Mouse (Mus musculus): ENCODE measurements around the gene Trappc6a. TPM values are rescaled to one million over a fixed set of nuclear protein-coding genes. Genes with fewer than 3 reads are reported as not detected.

Trappc6a gene
- total and polyA plus RNA-seq, 3 experiments = 32.2 to 45.0 (median 33.5) TPM

DNA sequence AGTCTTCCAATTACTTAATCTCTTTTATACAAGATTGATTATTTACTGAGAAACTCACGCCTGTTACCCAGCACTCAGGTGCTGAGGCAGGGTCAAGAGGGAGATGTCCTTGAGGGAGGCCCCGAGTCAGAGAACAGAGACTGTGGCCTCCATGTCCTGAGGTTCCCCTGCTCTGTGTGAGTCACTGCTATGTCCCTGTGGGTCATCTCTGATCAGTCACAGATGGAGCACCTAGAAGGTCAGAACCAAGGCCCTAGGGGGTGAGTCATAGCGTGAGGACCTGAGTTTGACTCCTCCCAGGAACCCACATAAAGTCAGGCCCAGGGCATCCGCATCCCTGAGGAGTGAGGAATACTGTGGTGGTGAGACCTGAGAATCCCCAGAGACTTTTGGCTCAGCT lies 6.5 kb upstream of the Trappc6a start:
- intact Hi-C loops (cut with DNase I) = loop anchor here (2.0 kb wide), 1 partner anchor 117 kb away; no protein-coding TSS in a partner anchor
- no peak for DNase-seq
- Histone ChIP-seq H3K79me2 (replicated peaks; ENCODE audit: control insufficient read depth, insufficient read depth, low read length) (no peaks in the 10 kb centered on the region), H3K27ac (no peak overlapping the region), H3K36me3 (ENCODE audit: control insufficient read depth, insufficient read depth, low read length) (no peaks in the 10 kb centered on the region), H3K9ac (ENCODE audit: low read depth, low read length) (no peak overlapping the region), H3K4me3 (no peak overlapping the region), H3K4me1 (ENCODE audit: control insufficient read depth, insufficient read depth, low read length) (no peaks in the 10 kb centered on the region), H3K27me3 (ENCODE audit: control insufficient read depth, insufficient read depth, low read length) (no peaks in the 10 kb centered on the region)
- WGBS = 75% methylated on average over 4 of the region's 4 CpGs
- no peak for TF ChIP-seq POLR2A (IDR thresholded peaks at IDR 0.05; ENCODE audit: insufficient read depth, low read depth, low read length)
- TF ChIP-seq CTCF (IDR thresholded peaks at IDR 0.05) = no peak
- no peak for TF ChIP-seq EP300 (IDR thresholded peaks at IDR 0.05; ENCODE audit: insufficient read depth, low read depth, low read length)

DNA sequence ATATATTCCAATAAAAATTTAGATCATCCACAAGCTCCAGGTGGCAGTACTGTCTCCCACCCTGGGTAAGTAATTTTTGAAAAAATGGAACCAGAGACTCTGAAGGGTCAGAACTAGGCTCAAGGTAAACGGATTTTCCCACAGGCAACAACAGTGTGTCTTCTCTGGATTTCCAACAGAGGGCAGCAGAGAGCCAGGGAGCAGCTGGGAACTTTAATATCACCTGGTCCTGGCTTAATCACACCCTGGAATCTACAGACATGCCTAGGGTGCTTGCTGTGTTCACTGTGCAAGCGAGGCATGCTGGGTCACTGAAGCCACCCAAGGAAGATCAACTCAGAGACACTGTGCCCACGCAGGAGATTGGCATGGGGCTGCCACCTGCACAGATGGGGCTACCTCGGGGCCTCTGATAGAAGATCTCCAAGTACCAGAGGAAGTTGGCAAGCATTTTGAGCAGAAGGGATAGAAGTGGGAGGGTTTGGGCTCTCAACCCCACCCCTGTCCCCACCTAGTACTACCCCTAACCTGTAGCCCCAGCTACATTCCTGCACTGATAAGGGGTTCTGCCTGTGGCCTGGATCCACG lies 4.6 kb upstream of the Trappc6a start:
- Histone ChIP-seq H3K9ac (ENCODE audit: low read depth, low read length) (no peak overlapping the region), H3K27me3 (ENCODE audit: control insufficient read depth, insufficient read depth, low read length) (no peaks in the 10 kb centered on the region), H3K36me3 (ENCODE audit: control insufficient read depth, insufficient read depth, low read length) (no peaks in the 10 kb centered on the region), H3K79me2 (replicated peaks; ENCODE audit: control insufficient read depth, insufficient read depth, low read length) (no peaks in the 10 kb centered on the region), H3K4me3 (no peak overlapping the region), H3K4me1 (ENCODE audit: control insufficient read depth, insufficient read depth, low read length) (peaks cover 3% of the 10 kb centered on the region), H3K27ac (no peak overlapping the region)
- DNase-seq = peak in 1 of 2 experiments; percentile 44
- TF ChIP-seq CTCF (IDR thresholded peaks at IDR 0.05) (peak; percentile 99; the same call in 1 of the 2 replicates), EP300 (IDR thresholded peaks at IDR 0.05; ENCODE audit: insufficient read depth, low read depth, low read length) (no peak)
- intact Hi-C loops (cut with DNase I) = loop anchor here (2.0 kb wide), 1 partner anchor 115 kb away; no protein-coding TSS in a partner anchor
- WGBS = 28% methylated on average over 5 of the region's 5 CpGs

DNA sequence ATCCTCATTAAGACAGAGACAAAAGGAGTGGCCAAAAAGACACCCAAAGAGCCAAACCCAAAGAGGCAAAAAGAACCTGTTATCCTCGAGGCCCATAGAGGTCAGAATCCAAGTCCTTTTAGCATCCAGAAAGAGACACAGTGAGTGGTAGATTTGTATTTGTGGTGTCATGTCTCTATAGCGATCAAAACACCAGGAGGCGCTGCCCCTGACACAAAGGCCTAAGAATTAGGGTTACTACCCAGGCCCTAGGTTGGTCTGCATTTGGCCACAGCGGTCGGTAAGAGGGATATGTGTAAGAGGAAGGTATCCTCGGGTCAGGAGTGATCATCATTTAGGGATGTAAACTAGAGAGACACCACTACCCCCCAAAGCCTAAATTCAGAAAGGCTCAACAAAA lies 1.9 kb upstream of the Trappc6a start:
- Histone ChIP-seq H3K4me1 (ENCODE audit: control insufficient read depth, insufficient read depth, low read length) (peaks cover 6% of the 10 kb centered on the region), H3K27me3 (ENCODE audit: control insufficient read depth, insufficient read depth, low read length) (no peaks in the 10 kb centered on the region), H3K36me3 (ENCODE audit: control insufficient read depth, insufficient read depth, low read length) (no peaks in the 10 kb centered on the region), H3K9ac (ENCODE audit: low read depth, low read length) (no peak overlapping the region), H3K79me2 (replicated peaks; ENCODE audit: control insufficient read depth, insufficient read depth, low read length) (no peaks in the 10 kb centered on the region), H3K4me3 (no peak overlapping the region), H3K27ac (no peak overlapping the region)
- TF ChIP-seq POLR2A (IDR thresholded peaks at IDR 0.05; ENCODE audit: insufficient read depth, low read depth, low read length) (no peak), CTCF (IDR thresholded peaks at IDR 0.05) (peak; percentile 28)
- no peak for DNase-seq
- intact Hi-C loops (cut with DNase I) = no loop called here
- WGBS = 65% methylated on average over 6 of the region's 6 CpGs

DNA sequence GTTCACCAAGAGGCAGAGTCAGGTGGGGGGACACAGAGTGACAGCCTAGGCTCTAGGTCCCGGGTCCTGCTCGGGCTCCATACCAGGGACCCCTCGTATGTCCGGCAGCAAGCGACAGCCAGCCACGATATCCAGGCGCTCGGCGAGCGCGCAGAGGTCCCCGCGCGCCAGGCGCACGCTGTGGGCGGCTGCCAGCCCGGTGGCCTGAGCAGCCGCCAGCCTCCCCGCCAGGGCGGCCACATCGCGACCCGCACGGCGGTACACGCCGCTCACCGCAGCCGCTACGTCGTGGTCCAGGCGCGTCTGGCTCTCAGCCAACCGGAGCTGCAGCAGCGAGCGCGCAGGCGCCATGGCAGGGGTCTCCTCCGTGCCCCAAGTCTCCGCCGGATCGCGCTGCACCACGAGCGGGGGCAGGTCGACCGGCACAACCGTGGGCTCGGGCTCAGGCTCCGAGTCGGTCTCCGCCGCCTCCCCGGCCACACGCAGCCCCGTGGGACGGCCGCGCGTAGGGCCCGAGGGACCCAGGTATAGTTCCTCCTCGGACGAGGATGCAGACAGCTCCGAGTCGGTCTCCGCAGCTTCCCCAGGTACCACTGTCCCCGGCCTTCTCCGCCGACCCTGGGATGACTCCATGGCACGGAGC lies 1.1 kb upstream of the Trappc6a start:
- peak overlapping the region; percentile 61 for H3K9ac ChIP-seq (ENCODE audit: low read depth, low read length)
- no peak overlapping the region for H3K27ac ChIP-seq
- TF ChIP-seq CTCF (IDR thresholded peaks at IDR 0.05) = no peak
- TF ChIP-seq EP300 (IDR thresholded peaks at IDR 0.05; ENCODE audit: insufficient read depth, low read depth, low read length) = no peak
- no peak for TF ChIP-seq POLR2A (IDR thresholded peaks at IDR 0.05; ENCODE audit: insufficient read depth, low read depth, low read length)
- H3K36me3 ChIP-seq (ENCODE audit: control insufficient read depth, insufficient read depth, low read length) = no peaks in the 10 kb centered on the region
- peak overlapping the region; percentile 100 for H3K4me3 ChIP-seq
- H3K79me2 ChIP-seq (replicated peaks; ENCODE audit: control insufficient read depth, insufficient read depth, low read length) = no peaks in the 10 kb centered on the region
- peak; percentile 41 to 53 for DNase-seq
- 8% methylated on average over 71 of the region's 71 CpGs for WGBS
- no peaks in the 10 kb centered on the region for H3K27me3 ChIP-seq (ENCODE audit: control insufficient read depth, insufficient read depth, low read length)
- H3K4me1 ChIP-seq (ENCODE audit: control insufficient read depth, insufficient read depth, low read length) = peaks cover 6% of the 10 kb centered on the region
- intact Hi-C loops (cut with DNase I) = no loop called here

DNA sequence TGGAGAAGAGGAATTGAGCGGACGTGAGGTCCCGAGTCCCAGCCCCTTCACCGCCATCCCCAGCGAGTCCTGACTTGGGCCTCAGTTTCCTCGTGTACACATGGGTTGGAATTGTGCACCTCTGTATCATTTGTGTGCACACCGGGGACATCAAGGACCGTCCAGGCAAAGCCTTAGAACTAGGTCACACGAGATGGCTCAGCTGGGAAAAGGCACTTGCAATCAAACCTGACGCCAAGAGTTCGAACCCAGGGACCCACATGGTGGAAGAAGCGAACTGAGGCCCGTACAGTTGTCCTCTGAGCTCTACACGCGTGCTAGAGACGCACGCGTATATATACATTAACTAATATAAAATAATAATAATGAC lies 598 bp upstream of the Trappc6a start:
- 8% methylated on average over 18 of the region's 18 CpGs for WGBS
- TF ChIP-seq EP300 (IDR thresholded peaks at IDR 0.05; ENCODE audit: insufficient read depth, low read depth, low read length) (no peak), CTCF (IDR thresholded peaks at IDR 0.05) (no peak), POLR2A (IDR thresholded peaks at IDR 0.05; ENCODE audit: insufficient read depth, low read depth, low read length) (no peak)
- H3K4me3 ChIP-seq = peak overlapping the region; percentile 100
- no peaks in the 10 kb centered on the region for H3K27me3 ChIP-seq (ENCODE audit: control insufficient read depth, insufficient read depth, low read length)
- DNase-seq = no peak
- intact Hi-C loops (cut with DNase I) = no loop called here
- H3K79me2 ChIP-seq (replicated peaks; ENCODE audit: control insufficient read depth, insufficient read depth, low read length) = no peaks in the 10 kb centered on the region
- peak overlapping the region; percentile 61; the same call in 1 of the 2 replicates for H3K9ac ChIP-seq (ENCODE audit: low read depth, low read length)
- peak overlapping the region; percentile 82 for H3K27ac ChIP-seq
- no peaks in the 10 kb centered on the region for H3K36me3 ChIP-seq (ENCODE audit: control insufficient read depth, insufficient read depth, low read length)
- peaks cover 6% of the 10 kb centered on the region for H3K4me1 ChIP-seq (ENCODE audit: control insufficient read depth, insufficient read depth, low read length)

DNA sequence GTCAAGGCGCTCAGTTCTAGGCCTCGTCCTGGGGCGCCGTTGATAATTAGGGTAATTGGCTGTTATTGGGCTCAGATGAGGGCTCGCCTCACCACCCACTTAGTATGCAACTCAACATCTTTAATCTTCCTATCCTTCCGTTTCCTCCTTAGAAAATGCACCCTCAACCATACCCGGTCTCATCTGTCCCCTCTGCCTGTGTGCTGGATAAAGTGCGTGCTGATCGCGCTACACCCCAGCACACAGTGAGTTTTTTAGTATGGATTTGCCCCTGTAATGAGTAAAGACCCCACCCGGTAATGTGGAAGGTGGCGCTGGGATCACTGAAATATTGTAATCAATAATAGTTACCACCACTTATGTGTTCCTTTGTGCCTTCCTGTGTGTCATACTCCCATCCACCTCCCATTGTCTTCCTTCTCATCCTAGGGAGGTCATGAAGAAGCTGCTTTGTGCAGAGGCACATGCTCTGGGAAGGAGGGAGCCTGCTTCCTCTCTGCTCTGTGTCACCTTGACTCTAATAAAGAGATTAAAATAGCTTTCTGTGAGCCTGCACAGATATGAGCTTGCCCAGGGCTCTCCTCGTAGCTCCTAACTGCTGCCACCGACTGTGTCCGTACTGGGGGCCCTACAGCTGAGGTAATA lies 851 bp downstream of the Trappc6a start:
- Histone ChIP-seq H3K9ac (ENCODE audit: low read depth, low read length) (peak overlapping the region; percentile 87), H3K36me3 (ENCODE audit: control insufficient read depth, insufficient read depth, low read length) (no peaks in the 10 kb centered on the region), H3K4me3 (peak overlapping the region; percentile 100), H3K4me1 (ENCODE audit: control insufficient read depth, insufficient read depth, low read length) (peaks cover 6% of the 10 kb centered on the region), H3K27me3 (ENCODE audit: control insufficient read depth, insufficient read depth, low read length) (no peaks in the 10 kb centered on the region), H3K27ac (peak overlapping the region; percentile 82), H3K79me2 (replicated peaks; ENCODE audit: control insufficient read depth, insufficient read depth, low read length) (no peaks in the 10 kb centered on the region)
- intact Hi-C loops (cut with DNase I) = loop anchor here (2.0 kb wide), 1 partner anchor 50 kb away; the partner anchor contains the start of gene Mark4
- no peak for TF ChIP-seq POLR2A (IDR thresholded peaks at IDR 0.05; ENCODE audit: insufficient read depth, low read depth, low read length)
- TF ChIP-seq EP300 (IDR thresholded peaks at IDR 0.05; ENCODE audit: insufficient read depth, low read depth, low read length) = no peak
- no peak for TF ChIP-seq CTCF (IDR thresholded peaks at IDR 0.05)
- DNase-seq = no peak
- WGBS = 1% methylated on average over 15 of the region's 15 CpGs

Data from heart, adult 2 months (tissue).